Mouse (Mus musculus) heart, postnatal 0 days (tissue): Measurements from ENCODE around the gene Krt31.

Source experiments
- CTCF ChIP-seq: IDR thresholded peaks from 2 replicates; pipeline ENCODE4 v1.5.1; 2016; ENCODE audit warnings: antibody characterized with exemption, control low read depth, low read depth
- EP300 ChIP-seq: IDR thresholded peaks from 2 replicates; pipeline ENCODE4 v1.6.1; 2016; ENCODE audit warnings: antibody characterized with exemption, low read depth

- TF ChIP-seq CTCF (no peak), EP300 (no peak)
Observed at GRCm38 (mm10) chr11:100010682-100011081, 39.7 kb downstream of the Krt31 start.
